21 mouse cellular contexts compared by ENCODE assay signal in genomic region chr1:72198142-72198806, GRCm38 (mm10). TPM values are rescaled to one million over a fixed set of nuclear protein-coding genes. Genes with fewer than 3 reads are reported as not detected.
DNase-seq lines count a peak whose midpoint lies in the region; ATAC-seq and TF ChIP-seq lines count a peak whose summit lies in the region.
"Had no signal": no experiment of that assay in that cellular context is flagged by ENCODE, and none has a peak within 500 bp of the region (broad histone marks: within the 10 kb centered on the region; RNA-seq: fewer than 3 reads in every experiment).

No protein-coding gene starts in this region.

- H3K4me3 ChIP-seq in hindbrain, embryonic 10.5 days: no peak overlapping the region
- no peak overlapping the region for H3K4me3 ChIP-seq in hindbrain, postnatal 0 days (ENCODE audit: low read length)
- no peak overlapping the region for H3K4me3 ChIP-seq in hindbrain, embryonic 14.5 days (replicated peaks; ENCODE audit: low read length)
- H3K4me3 ChIP-seq in midbrain, embryonic 13.5 days (replicated peaks): no peak overlapping the region
- H3K4me3 ChIP-seq: erythroblast, embryonic 14.5 days; heart, embryonic 15.5 days; left cerebral cortex, adult 2 months had no signal

- H3K9me3 ChIP-seq in hindbrain, embryonic 10.5 days: no peaks in the 10 kb centered on the region
- no peaks in the 10 kb centered on the region for H3K9me3 ChIP-seq in hindbrain, postnatal 0 days (ENCODE audit: low read length)
- no peaks in the 10 kb centered on the region for H3K9me3 ChIP-seq in hindbrain, embryonic 14.5 days (ENCODE audit: control insufficient read depth, low read length)
- no peaks in the 10 kb centered on the region for H3K9me3 ChIP-seq in midbrain, embryonic 13.5 days
- H3K9me3 ChIP-seq: heart, embryonic 15.5 days had no signal

- no peaks in the 10 kb centered on the region for H3K27me3 ChIP-seq in hindbrain, embryonic 10.5 days (ENCODE audit: insufficient read depth, poor library complexity, severe bottlenecking)
- no peaks in the 10 kb centered on the region for H3K27me3 ChIP-seq in hindbrain, postnatal 0 days (ENCODE audit: insufficient read depth, low read length)
- H3K27me3 ChIP-seq in hindbrain, embryonic 14.5 days (ENCODE audit: control insufficient read depth, insufficient read depth, low read length): no peaks in the 10 kb centered on the region
- no peaks in the 10 kb centered on the region for H3K27me3 ChIP-seq in midbrain, embryonic 13.5 days
- H3K27me3 ChIP-seq: heart, embryonic 15.5 days had no signal

- peak overlapping the region; percentile 72 for H3K27ac ChIP-seq in hindbrain, embryonic 10.5 days
- H3K27ac ChIP-seq in hindbrain, postnatal 0 days: no peak overlapping the region
- H3K27ac ChIP-seq in hindbrain, embryonic 14.5 days: no peak overlapping the region
- peak overlapping the region; percentile 15; the same call in 1 of the 2 replicates for H3K27ac ChIP-seq in midbrain, embryonic 13.5 days
- H3K27ac ChIP-seq: heart, embryonic 15.5 days; left cerebral cortex, adult 2 months had no signal

- TF ChIP-seq POLR2A in brain, embryonic 14.5 days (IDR thresholded peaks at IDR 0.05; ENCODE audit: borderline replicate concordance, extremely low read depth, insufficient read depth, insufficient read length, poor library complexity, severe bottlenecking): no peak

- H3K9ac ChIP-seq in hindbrain, postnatal 0 days (replicated peaks; ENCODE audit: low read length): no peak overlapping the region
- no peak overlapping the region for H3K9ac ChIP-seq in hindbrain, embryonic 14.5 days
- 0 out of 2 replicates have a peak overlapping the region, but pooled peaks have one; percentile 15 for H3K9ac ChIP-seq in midbrain, embryonic 13.5 days (replicated peaks)
- H3K9ac ChIP-seq: heart, embryonic 15.5 days had no signal

- DNase-seq in hindbrain, embryonic 10.5 days (ENCODE audit: low spot score): no peak
- no peak for DNase-seq in hindbrain, postnatal 0 days (ENCODE audit: low spot score)
- DNase-seq in brain, embryonic 14.5 days (ENCODE audit: low read depth): peak; percentile 44
- no peak for DNase-seq in hindbrain, embryonic 14.5 days (ENCODE audit: low spot score)
- no peak for DNase-seq in adipocyte (ENCODE audit: low spot score)
- DNase-seq in layer of hippocampus, adult 18-20 months (ENCODE audit: low spot score in 2 of 2): no peak
- DNase-seq: adrenal gland, postnatal 14 days; B cell, adult 2 months; cerebellum, adult 18-20 months; cerebellum, postnatal 36 days; heart, adult 11 months; kidney, adult 18-20 months; kidney, postnatal 10 days; lung, postnatal 10 days; right cerebral cortex, postnatal 4 days had no signal

- no peak for TF ChIP-seq CTCF in hindbrain, postnatal 0 days (IDR thresholded peaks at IDR 0.05; ENCODE audit: low read depth)
- no peak for TF ChIP-seq CTCF in brain, embryonic 14.5 days (IDR thresholded peaks at IDR 0.05; ENCODE audit: borderline replicate concordance, extremely low read depth, insufficient read depth, insufficient read length)

- no peak overlapping the region for H3K4me2 ChIP-seq in hindbrain, postnatal 0 days (ENCODE audit: low read depth, low read length)
- H3K4me2 ChIP-seq in hindbrain, embryonic 14.5 days (replicated peaks): no peak overlapping the region
- H3K4me2 ChIP-seq in midbrain, embryonic 13.5 days (replicated peaks): no peak overlapping the region
- H3K4me2 ChIP-seq: heart, embryonic 15.5 days had no signal

- peaks cover 17% of the 10 kb centered on the region for H3K4me1 ChIP-seq in hindbrain, embryonic 10.5 days (replicated peaks)
- H3K4me1 ChIP-seq in hindbrain, postnatal 0 days (ENCODE audit: insufficient read depth, low read length): no peaks in the 10 kb centered on the region
- H3K4me1 ChIP-seq in hindbrain, embryonic 14.5 days (replicated peaks; ENCODE audit: control insufficient read depth, insufficient read depth, low read length): 0 out of 2 replicates have a peak, but pooled peaks cover 3% of the 10 kb centered on the region
- peaks cover 12% of the 10 kb centered on the region for H3K4me1 ChIP-seq in midbrain, embryonic 13.5 days (replicated peaks)
- H3K4me1 ChIP-seq: heart, embryonic 15.5 days had no signal

- WGBS in hindbrain, embryonic 10.5 days: 63% methylated on average over 10 of the region's 10 CpGs
- WGBS in hindbrain, postnatal 0 days: 59% methylated on average over 10 of the region's 10 CpGs
- WGBS in hindbrain, embryonic 14.5 days: 51% methylated on average over 10 of the region's 10 CpGs
- WGBS in midbrain, embryonic 13.5 days: 62% methylated on average over 10 of the region's 10 CpGs

- H3K36me3 ChIP-seq in hindbrain, embryonic 10.5 days: no peaks in the 10 kb centered on the region
- H3K36me3 ChIP-seq in hindbrain, postnatal 0 days (ENCODE audit: insufficient read depth, low read length): no peaks in the 10 kb centered on the region
- no peaks in the 10 kb centered on the region for H3K36me3 ChIP-seq in hindbrain, embryonic 14.5 days (replicated peaks; ENCODE audit: control insufficient read depth, insufficient read depth)
- no peaks in the 10 kb centered on the region for H3K36me3 ChIP-seq in midbrain, embryonic 13.5 days
- H3K36me3 ChIP-seq: heart, embryonic 15.5 days had no signal

- ATAC-seq in hindbrain, postnatal 0 days: no peak
- ATAC-seq in hindbrain, embryonic 14.5 days (ENCODE audit: low FRiP score): peak; percentile 32; the same call in 1 of the 2 replicates
- ATAC-seq in midbrain, embryonic 13.5 days: peak; percentile 62
- ATAC-seq in megakaryocyte progenitor cell, adult 5-6 weeks (replicated peaks; ENCODE audit: poor library complexity): no peak

RNA-seq across cellular contexts. Expression of gene Mreg, which starts 13.8 kb away (rescaled TPM):
- 12.3 and 27.2 TPM in 2 replicates for polyA plus RNA-seq in hindbrain, embryonic 10.5 days (2016; fragmentation: Nextera tagmentation; extraction: Ambion mirVana)
- 2.1 and 2.7 TPM in 2 replicates for total RNA-seq in hindbrain, postnatal 0 days (2014; rRNA removed)
- polyA plus RNA-seq in hindbrain, postnatal 0 days (2015; fragmentation: Nextera tagmentation; extraction: Ambion mirVana): 3.9 and 4.4 TPM in 2 replicates
- polyA plus RNA-seq in brain, embryonic 14.5 days (2012; rRNA removed): 0.61 and 0.79 TPM in 2 replicates
- polyA plus RNA-seq in hindbrain, embryonic 14.5 days (2014; fragmentation: Nextera tagmentation; extraction: Ambion mirVana): 2.7 and 3.9 TPM in 2 replicates
- 1.4 and 1.8 TPM in 2 replicates for polyA plus RNA-seq in midbrain, embryonic 13.5 days (2015; fragmentation: Nextera tagmentation; extraction: Ambion mirVana)
- 1 to 10 TPM; 4.7 TPM for total RNA-seq in layer of hippocampus, adult 18-20 months (2021)
- total RNA-seq in megakaryocyte progenitor cell, adult 5-6 weeks (2015): 1.3 TPM in 2 replicates
- 1.6 and 2.5 TPM in 2 replicates for total RNA-seq in megakaryocyte progenitor cell, adult 5-6 weeks (2017)
- total RNA-seq: megakaryocyte-erythroid progenitor cell, adult 5-6 weeks had no signal

Comparison
In these comparisons a context has a peak if more than half of its experiments do, and no peak if none do; other contexts are left out.
1. H3K27ac ChIP-seq: peak in hindbrain, embryonic 10.5 days (single experiment) and midbrain, embryonic 13.5 days (single experiment); none in hindbrain, postnatal 0 days (single experiment) and hindbrain, embryonic 14.5 days (single experiment).
2. ATAC-seq: peak in hindbrain, embryonic 14.5 days (single experiment) and midbrain, embryonic 13.5 days (single experiment); none in hindbrain, postnatal 0 days (single experiment) and megakaryocyte progenitor cell, adult 5-6 weeks (single experiment).